Mouse (Mus musculus) G1E (cell line): ENCODE measurements around the gene Crygn. TPM values are rescaled to one million over a fixed set of nuclear protein-coding genes. Genes with fewer than 3 reads are reported as not detected.

Source experiments
- ATAC-seq: 2 replicates; pipeline ENCODE4 v1.8.0; 2016; ENCODE audit warnings: mild to moderate bottlenecking; ENCODE audit not compliant: insufficient number of reproducible peaks, poor library complexity, low FRiP score, severe bottlenecking; ENCODE audit errors: extremely low read depth
- DNase-seq: peaks from one replicate; pipeline ENCODE4 v3.0.0; 2012; ENCODE audit warnings: low spot score
- H3K27me3 ChIP-seq: 2 replicates; pipeline ENCODE4 v1.6.1; 2012; ENCODE audit warnings: mild to moderate bottlenecking, low read length, inconsistent platforms; ENCODE audit not compliant: insufficient read depth
- H3K36me3 ChIP-seq: replicated peaks from 2 replicates; pipeline ENCODE3; 2012; ENCODE audit warnings: mild to moderate bottlenecking, inconsistent platforms
- H3K4me1 ChIP-seq: 2 replicates; pipeline ENCODE4 v1.6.1; 2012; ENCODE audit warnings: low read depth, low read length, inconsistent platforms, mixed read lengths; ENCODE audit not compliant: insufficient read depth
- H3K4me3 ChIP-seq: 2 replicates; pipeline ENCODE4 v1.5.1; 2012; ENCODE audit warnings: low read depth, mild to moderate bottlenecking, inconsistent platforms, low read length, moderate library complexity, mixed read lengths
- H3K9me3 ChIP-seq: replicated peaks from 2 replicates; pipeline ENCODE4 v1.6.1; 2012; ENCODE audit warnings: inconsistent platforms
- CTCF ChIP-seq: IDR thresholded peaks from 2 replicates; pipeline ENCODE4 v1.5.1; 2012; ENCODE audit warnings: low read depth, low read length, inconsistent platforms, mixed read lengths
- GATA1 ChIP-seq: IDR thresholded peaks from 2 replicates; pipeline ENCODE4 v1.6.1; 2012; ENCODE audit warnings: borderline replicate concordance, low read length, inconsistent platforms, mixed read lengths
- GATA2 ChIP-seq: IDR thresholded peaks from 2 replicates; pipeline ENCODE4 v1.6.1; 2012; ENCODE audit warnings: low read depth, low read length, inconsistent platforms, borderline replicate concordance
- POLR2AphosphoS5 ChIP-seq: IDR thresholded peaks from 2 replicates; pipeline ENCODE4 v1.6.1; 2012; ENCODE audit warnings: low read depth, low read length, inconsistent platforms; ENCODE audit not compliant: insufficient replicate concordance
- TAL1 ChIP-seq: conservative IDR thresholded peaks from 2 replicates; pipeline ENCODE4 v1.6.1; 2012; ENCODE audit warnings: low read depth, low read length, inconsistent platforms, mixed read lengths
- polyA plus RNA-seq: library from polyadenylated mRNA; stranded (reverse); fragments of >175 nt; gene quantifications from 2 replicates; pipeline ENCODE4 v1.2.3, GENCODE M21; 2012
- total RNA-seq, 2 experiments: library from RNA; stranded (forward) in 1 of 2; stranded (reverse) in 1 of 2; fragments of 200-1000 nt in 1 of 2; fragments of >200 nt in 1 of 2; fragmentation: Nextera tagmentation in 1 of 2; gene quantifications; 2 replicates each; pipeline ENCODE4 v1.2.3; 2014 to 2017

The Crygn gene
- total and polyA plus RNA-seq, 3 experiments: 0.95 TPM; not detected in 2

- 0 out of 2 replicates have a peak, but pooled peaks cover 3% of the 10 kb centered on the region for H3K4me1 ChIP-seq
- peaks cover 97% of the 10 kb centered on the region for H3K36me3 ChIP-seq
- H3K27me3 ChIP-seq: no peaks in the 10 kb centered on the region
- no peaks in the 10 kb centered on the region for H3K9me3 ChIP-seq
- TF ChIP-seq GATA1 (no peak), POLR2AphosphoS5 (no peak)
- no peak for DNase-seq
- no peak; the same call in 1 of the 2 replicates for ATAC-seq
- H3K4me3 ChIP-seq: no peak overlapping the region
Measured at GRCm38 (mm10) chr5:24704615-24705014, 53.2 kb downstream of the Crygn start.

DNA sequence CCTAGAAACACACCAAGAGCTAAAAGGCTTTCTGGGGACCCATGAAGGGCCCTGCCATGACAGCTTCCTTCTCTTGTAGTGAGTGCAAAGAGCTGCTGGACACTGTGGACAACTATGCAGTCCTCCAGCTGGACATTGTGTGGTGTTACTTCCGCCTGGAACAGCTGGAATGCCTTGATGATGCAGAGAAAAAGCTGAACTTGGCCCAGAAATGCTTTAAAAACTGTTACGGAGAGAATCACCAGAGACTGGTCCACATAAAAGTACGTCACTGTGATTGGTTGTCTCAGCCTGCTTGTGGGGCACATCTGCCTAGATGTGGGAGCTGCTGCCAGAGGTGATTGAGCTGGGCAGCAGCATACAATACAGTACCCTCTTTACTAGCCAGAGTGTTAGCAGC is 56.5 kb downstream of the Crygn start:
- H3K36me3 ChIP-seq: peaks cover 95% of the 10 kb centered on the region
- DNase-seq: no peak
- TF ChIP-seq GATA2 (no peak), POLR2AphosphoS5 (no peak), CTCF (no peak), GATA1 (no peak), TAL1 (no peak)
- H3K27me3 ChIP-seq: no peaks in the 10 kb centered on the region
- H3K9me3 ChIP-seq: no peaks in the 10 kb centered on the region
- no peaks in the 10 kb centered on the region for H3K4me1 ChIP-seq
- H3K4me3 ChIP-seq: no peak overlapping the region
- no peak for ATAC-seq

Other genes with a start within 250 kb of the Crygn start
- not detected in 2 replicates for gene Gbx1, start 230.8 kb downstream of the Crygn start, total RNA-seq (2014; fragmentation: Nextera tagmentation)
- 0.12 TPM in 1 of 2 replicates, not detected in the other for gene Gbx1, start 230.8 kb downstream of the Crygn start, total RNA-seq (2017)
- 0.01 and 0.02 TPM in 2 replicates for gene Gbx1, start 230.8 kb downstream of the Crygn start, polyA plus RNA-seq
- not detected in 2 replicates for gene Asb10, start 217.0 kb downstream of the Crygn start, total RNA-seq (2014; fragmentation: Nextera tagmentation)
- not detected in 2 replicates for gene Asb10, start 217.0 kb downstream of the Crygn start, total RNA-seq (2017)
- gene Asb10, start 217.0 kb downstream of the Crygn start, polyA plus RNA-seq: 0.04 TPM in 1 of 2 replicates, not detected in the other
- not detected in 2 replicates for gene 4931409K22Rik, start 201.2 kb downstream of the Crygn start, total RNA-seq (2014; fragmentation: Nextera tagmentation)
- gene 4931409K22Rik, start 201.2 kb downstream of the Crygn start, total RNA-seq (2017): 0.06 TPM in 1 of 2 replicates, not detected in the other
- not detected in 2 replicates for gene 4931409K22Rik, start 201.2 kb downstream of the Crygn start, polyA plus RNA-seq
- 54.2 and 58.8 TPM in 2 replicates for gene Abcf2, start 180.5 kb downstream of the Crygn start, total RNA-seq (2014; fragmentation: Nextera tagmentation)
- 89.5 and 94.6 TPM in 2 replicates for gene Abcf2, start 180.5 kb downstream of the Crygn start, total RNA-seq (2017)
- gene Abcf2, start 180.5 kb downstream of the Crygn start, polyA plus RNA-seq: 68.5 and 81.4 TPM in 2 replicates
- gene Chpf2, start 171.3 kb downstream of the Crygn start, total RNA-seq (2014; fragmentation: Nextera tagmentation): 5.9 and 15.8 TPM in 2 replicates
- gene Chpf2, start 171.3 kb downstream of the Crygn start, total RNA-seq (2017): 7.3 and 14.9 TPM in 2 replicates
- gene Chpf2, start 171.3 kb downstream of the Crygn start, polyA plus RNA-seq: 19.9 and 28.5 TPM in 2 replicates
- not detected in 2 replicates for gene Smarcd3, start 133.6 kb downstream of the Crygn start, total RNA-seq (2014; fragmentation: Nextera tagmentation)
- gene Smarcd3, start 133.6 kb downstream of the Crygn start, total RNA-seq (2017): 0.06 and 0.22 TPM in 2 replicates
- gene Smarcd3, start 133.6 kb downstream of the Crygn start, polyA plus RNA-seq: 0.12 TPM in 1 of 2 replicates, not detected in the other
- 40.8 and 44.7 TPM in 2 replicates for gene Nub1, start 72.5 kb downstream of the Crygn start, total RNA-seq (2014; fragmentation: Nextera tagmentation)
- gene Nub1, start 72.5 kb downstream of the Crygn start, total RNA-seq (2017): 56.3 and 58.6 TPM in 2 replicates
- 25.8 and 28.8 TPM in 2 replicates for gene Nub1, start 72.5 kb downstream of the Crygn start, polyA plus RNA-seq
- not detected in 2 replicates for gene Wdr86, start 27.3 kb downstream of the Crygn start, total RNA-seq (2014; fragmentation: Nextera tagmentation)
- gene Wdr86, start 27.3 kb downstream of the Crygn start, total RNA-seq (2017): under 0.01 and 0.44 TPM in 2 replicates
- not detected in 2 replicates for gene Wdr86, start 27.3 kb downstream of the Crygn start, polyA plus RNA-seq
- 65.1 and 81.2 TPM in 2 replicates for gene Rheb, start 84.6 kb upstream of the Crygn start, total RNA-seq (2014; fragmentation: Nextera tagmentation)
- gene Rheb, start 84.6 kb upstream of the Crygn start, total RNA-seq (2017): 47.9 and 55.3 TPM in 2 replicates
- 20.5 and 22.1 TPM in 2 replicates for gene Rheb, start 84.6 kb upstream of the Crygn start, polyA plus RNA-seq